Mouse (Mus musculus) MEL-GATA-1-ER (cell line): ENCODE data around the gene Cherp.

Source experiments
- DNase-seq: peaks from one replicate; pipeline ENCODE4 v3.0.0-alpha.2; 2012; ENCODE audit warnings: low read depth; ENCODE audit errors: extremely low read depth

Cherp gene

GRCm38 (mm10) chr8:72474826-72475546, at the start of gene Cherp:
TSS of gene Cherp (minus strand) at chr8:72475226.
- peak; percentile 95 for DNase-seq

GRCm38 (mm10) chr8:72521888-72522287, 46.9 kb upstream of the Cherp start:
- peak; percentile 20 for DNase-seq

GRCm38 (mm10) chr8:72517421-72517988, 42.5 kb upstream of the Cherp start:
- no peak for DNase-seq

GRCm38 (mm10) chr8:72513158-72513557, 38.1 kb upstream of the Cherp start:
- DNase-seq, result no peak

- no peak for DNase-seq
Observed at GRCm38 (mm10) chr8:72512648-72513047, 37.6 kb upstream of the Cherp start.

- DNase-seq, result no peak
Observed at GRCm38 (mm10) chr8:72507505-72507904, 32.5 kb upstream of the Cherp start.

- no peak for DNase-seq
Observed at GRCm38 (mm10) chr8:72504637-72505314, 29.8 kb upstream of the Cherp start.

- no peak for DNase-seq
Observed at GRCm38 (mm10) chr8:72504137-72504536, 29.1 kb upstream of the Cherp start.

- no peak for DNase-seq
Observed at GRCm38 (mm10) chr8:72500521-72500931, 25.5 kb upstream of the Cherp start.

GRCm38 (mm10) chr8:72499521-72500284, 24.7 kb upstream of the Cherp start:
- no peak for DNase-seq

GRCm38 (mm10) chr8:72498527-72498926, 23.5 kb upstream of the Cherp start:
- DNase-seq, result no peak

- DNase-seq, result no peak
Observed at GRCm38 (mm10) chr8:72497911-72498310, 22.9 kb upstream of the Cherp start.

GRCm38 (mm10) chr8:72496217-72496616, 21.2 kb upstream of the Cherp start:
- DNase-seq, result no peak

GRCm38 (mm10) chr8:72495411-72496111, 20.5 kb upstream of the Cherp start:
- no peak for DNase-seq

- DNase-seq, result no peak
Observed at GRCm38 (mm10) chr8:72493381-72493780, 18.4 kb upstream of the Cherp start.

GRCm38 (mm10) chr8:72492622-72493081, 17.6 kb upstream of the Cherp start:
- peak; percentile 92 for DNase-seq

- no peak for DNase-seq
Observed at GRCm38 (mm10) chr8:72491680-72492621, 16.9 kb upstream of the Cherp start, which contains the start of gene Slc35e1. TSS of gene Slc35e1 (minus strand) at chr8:72492614.

- no peak for DNase-seq
Observed at GRCm38 (mm10) chr8:72491017-72491416, 16.0 kb upstream of the Cherp start.

GRCm38 (mm10) chr8:72487014-72487413, 12.0 kb upstream of the Cherp start:
- DNase-seq, result no peak
